Mouse (Mus musculus): ENCODE data around the gene Foxn2. TPM values are rescaled to one million over a fixed set of nuclear protein-coding genes. Genes with fewer than 3 reads are reported as not detected.
"Not testable (repeated sequence)": the region's sequence is repeated elsewhere in the genome, so short reads cannot be mapped to it uniquely, and the experiment has no call there.

The Foxn2 gene
- polyA plus RNA-seq, 1 experiment from 2014 or later = 12.9 TPM

DNA sequence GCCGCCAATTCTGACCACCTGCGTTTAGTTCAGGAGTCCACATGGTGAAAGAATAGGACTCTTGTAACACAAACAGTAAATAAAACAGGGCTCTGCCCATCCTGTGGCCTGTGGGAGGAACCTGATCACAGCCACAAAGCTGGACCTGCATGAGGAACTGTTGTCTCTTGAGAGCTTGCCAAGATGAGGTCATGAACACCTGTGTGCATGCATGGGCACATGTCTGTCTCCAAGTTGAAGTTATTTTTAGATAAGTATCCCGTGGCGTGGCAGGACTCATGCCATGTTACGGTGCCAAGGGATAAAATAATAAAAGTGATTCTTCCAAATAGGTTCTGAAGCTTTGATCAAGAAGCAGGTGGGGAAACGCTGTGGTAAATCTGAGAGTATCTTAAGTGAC, 19.3 kb upstream of the Foxn2 start:
- no peaks in the 10 kb centered on the region for H3K4me1 ChIP-seq
- H3K4me3 ChIP-seq = no peak overlapping the region
- H3K27ac ChIP-seq (replicated peaks) = no peak overlapping the region
- H3K36me3 ChIP-seq = no peaks in the 10 kb centered on the region
- no peaks in the 10 kb centered on the region for H3K9me3 ChIP-seq
- no peak for ATAC-seq (ENCODE audit: low FRiP score, low read depth)
- 93% methylated on average over 6 of the region's 6 CpGs for WGBS
- no peak overlapping the region for H3K4me2 ChIP-seq (replicated peaks)
- H3K9ac ChIP-seq (replicated peaks) = no peak overlapping the region
- no peaks in the 10 kb centered on the region for H3K27me3 ChIP-seq

DNA sequence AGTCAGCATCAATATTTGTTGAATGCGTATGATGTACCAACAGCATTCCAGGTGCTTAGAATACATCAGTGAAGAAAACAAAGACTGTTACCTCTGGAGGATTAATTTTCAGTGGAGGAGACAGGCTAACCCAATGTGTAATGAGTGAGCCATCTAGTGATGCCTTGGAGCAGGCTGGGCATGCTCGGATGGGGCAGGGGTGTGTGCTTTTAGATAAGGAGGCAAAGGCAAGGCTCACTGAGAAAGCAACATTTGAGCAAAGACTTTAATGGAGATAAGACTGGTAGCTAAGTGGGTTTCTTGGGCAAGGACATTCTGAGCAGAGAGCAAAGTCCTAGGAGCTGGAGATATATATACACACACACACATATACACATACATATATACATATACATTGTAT, 9.8 kb upstream of the Foxn2 start:
- Histone ChIP-seq H3K36me3 (no peaks in the 10 kb centered on the region), H3K9me3 (no peaks in the 10 kb centered on the region), H3K4me1 (no peaks in the 10 kb centered on the region), H3K4me3 (no peak overlapping the region), H3K4me2 (replicated peaks) (no peak overlapping the region), H3K27ac (replicated peaks) (no peak overlapping the region), H3K9ac (replicated peaks) (no peak overlapping the region), H3K27me3 (no peaks in the 10 kb centered on the region)
- 94% methylated on average over 2 of the region's 2 CpGs for WGBS
- no peak for ATAC-seq (ENCODE audit: low FRiP score, low read depth)

DNA sequence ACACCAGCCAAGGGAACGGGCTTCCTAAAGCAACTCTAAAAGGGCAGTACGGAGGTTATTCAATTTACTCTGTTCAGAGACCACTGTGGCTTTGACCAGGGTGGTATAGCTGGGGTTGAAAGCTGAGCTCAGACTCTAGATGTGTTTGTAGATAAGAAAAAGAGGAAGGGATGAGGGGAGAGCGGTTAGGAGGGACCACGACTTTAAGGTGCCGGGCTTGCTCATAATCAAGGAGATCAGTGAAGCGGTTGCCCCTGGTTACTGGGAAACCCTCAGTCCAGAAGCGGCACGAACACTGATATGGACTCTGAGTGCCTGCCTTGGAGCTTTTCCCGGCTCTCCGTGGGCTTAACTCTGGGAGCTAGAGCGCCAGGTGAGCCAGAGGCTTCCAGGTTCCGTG, 9.0 kb upstream of the Foxn2 start:
- H3K4me3 ChIP-seq = no peak overlapping the region
- 82% methylated on average over 12 of the region's 12 CpGs for WGBS
- H3K27ac ChIP-seq (replicated peaks) = no peak overlapping the region
- no peak overlapping the region for H3K9ac ChIP-seq (replicated peaks)
- ATAC-seq (ENCODE audit: low FRiP score, low read depth) = no peak
- H3K4me1 ChIP-seq = no peaks in the 10 kb centered on the region
- H3K9me3 ChIP-seq = no peaks in the 10 kb centered on the region
- no peaks in the 10 kb centered on the region for H3K27me3 ChIP-seq
- H3K4me2 ChIP-seq (replicated peaks) = no peak overlapping the region
- H3K36me3 ChIP-seq = no peaks in the 10 kb centered on the region

DNA sequence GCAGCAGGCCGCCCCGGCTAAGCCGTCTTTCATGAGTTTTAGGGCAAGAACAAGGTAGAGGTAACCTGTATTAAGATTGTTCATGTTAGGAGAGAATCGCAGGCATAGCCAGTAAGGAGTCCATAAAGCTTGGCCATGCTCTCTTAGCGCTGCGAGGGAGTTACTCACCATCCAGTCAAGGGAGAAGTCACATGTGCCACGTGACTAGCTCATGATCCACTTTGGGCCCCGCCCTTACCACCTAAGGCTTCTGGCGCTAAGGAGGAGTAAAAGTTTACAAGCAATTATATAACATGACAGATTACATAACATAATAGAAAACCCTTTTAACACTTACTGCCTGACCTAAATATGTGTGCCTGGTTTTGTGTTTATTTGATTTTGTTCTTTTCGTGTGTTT, 8.5 kb upstream of the Foxn2 start:
- ATAC-seq (ENCODE audit: low FRiP score, low read depth) = no peak
- 88% methylated on average over 10 of the region's 10 CpGs for WGBS
- Histone ChIP-seq H3K27me3 (no peaks in the 10 kb centered on the region), H3K9me3 (no peaks in the 10 kb centered on the region), H3K9ac (replicated peaks) (no peak overlapping the region), H3K4me2 (replicated peaks) (no peak overlapping the region), H3K36me3 (no peaks in the 10 kb centered on the region), H3K4me1 (no peaks in the 10 kb centered on the region), H3K27ac (replicated peaks) (no peak overlapping the region), H3K4me3 (no peak overlapping the region)

DNA sequence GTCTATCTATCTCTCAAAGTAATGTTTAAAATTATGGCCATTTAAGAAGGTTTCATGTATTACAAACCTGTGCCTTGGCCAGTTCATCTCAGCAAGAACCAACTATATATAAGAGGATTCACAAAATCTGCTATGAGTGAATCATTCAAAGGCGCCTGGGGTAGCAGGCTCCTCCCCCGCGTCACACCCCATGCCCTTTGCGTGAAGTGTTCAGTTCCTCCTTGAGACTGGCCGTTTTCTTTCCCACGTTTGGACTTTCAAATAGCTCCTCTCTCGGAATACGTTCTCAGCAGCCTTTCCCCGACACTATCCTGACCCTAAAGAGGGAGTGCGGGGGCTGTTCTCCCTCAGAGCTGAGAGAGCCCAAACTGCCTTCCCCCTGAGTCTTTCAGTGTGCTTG, 5.2 kb upstream of the Foxn2 start:
- Histone ChIP-seq H3K36me3 (no peaks in the 10 kb centered on the region), H3K9ac (replicated peaks) (no peak overlapping the region), H3K27me3 (peaks cover 14% of the 10 kb centered on the region), H3K27ac (replicated peaks) (no peak overlapping the region), H3K4me2 (replicated peaks) (no peak overlapping the region), H3K4me3 (no peak overlapping the region), H3K9me3 (no peaks in the 10 kb centered on the region), H3K4me1 (no peaks in the 10 kb centered on the region)
- WGBS = 83% methylated on average over 10 of the region's 10 CpGs
- ATAC-seq (ENCODE audit: low FRiP score, low read depth) = no peak

DNA sequence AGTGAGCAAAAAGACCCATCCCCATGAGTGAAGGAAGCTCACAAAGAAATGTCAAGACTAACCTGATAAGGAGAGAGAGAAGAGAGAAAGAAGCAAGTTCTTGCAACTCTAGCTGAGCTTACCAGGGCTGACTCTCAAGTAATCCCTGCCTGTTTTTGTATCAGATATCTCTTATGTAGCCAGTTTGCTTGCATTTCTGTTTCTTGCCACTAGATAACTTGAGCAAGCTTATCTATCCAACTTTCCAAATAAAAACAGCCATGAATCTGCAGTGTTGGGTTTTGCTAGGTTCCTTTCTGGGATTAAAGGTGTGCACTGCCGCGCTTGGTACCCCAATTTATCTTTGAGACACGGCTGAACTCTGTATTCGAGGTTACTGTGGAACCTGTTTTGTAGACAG, 4.2 kb upstream of the Foxn2 start:
- ATAC-seq (ENCODE audit: low FRiP score, low read depth) = no peak
- H3K4me1 ChIP-seq = no peaks in the 10 kb centered on the region
- no peak overlapping the region for H3K4me3 ChIP-seq
- WGBS = 89% methylated on average over 4 of the region's 4 CpGs
- H3K36me3 ChIP-seq = no peaks in the 10 kb centered on the region
- H3K4me2 ChIP-seq (replicated peaks) = no peak overlapping the region
- no peak overlapping the region for H3K9ac ChIP-seq (replicated peaks)
- no peaks in the 10 kb centered on the region for H3K9me3 ChIP-seq
- H3K27ac ChIP-seq (replicated peaks) = no peak overlapping the region
- H3K27me3 ChIP-seq = peaks cover 14% of the 10 kb centered on the region

DNA sequence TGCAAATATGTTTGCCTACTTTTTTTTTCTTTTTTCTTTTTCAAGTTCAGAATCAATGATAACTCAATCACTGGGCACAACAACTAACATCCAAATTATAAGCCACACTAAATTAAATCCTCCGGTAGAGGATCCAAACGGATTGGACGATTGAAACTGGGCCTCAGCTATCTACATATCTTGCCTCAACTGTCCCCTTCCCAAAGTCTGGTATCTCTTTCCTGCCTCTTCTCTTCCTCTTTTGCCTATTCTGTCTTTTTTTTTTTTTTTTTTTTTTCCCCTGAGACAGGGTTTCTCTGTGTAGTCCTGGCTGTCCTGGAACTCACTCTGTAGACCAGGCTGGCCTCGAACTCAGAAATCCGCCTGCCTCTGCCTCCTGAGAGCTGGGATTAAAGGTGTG, 3.8 kb upstream of the Foxn2 start:
- not testable (repeated sequence) for H3K36me3 ChIP-seq; H3K27ac ChIP-seq (replicated peaks); H3K4me2 ChIP-seq (replicated peaks); H3K4me1 ChIP-seq; H3K4me3 ChIP-seq; H3K9me3 ChIP-seq; ATAC-seq (ENCODE audit: low FRiP score, low read depth); H3K9ac ChIP-seq (replicated peaks)
- peaks cover 14% of the 10 kb centered on the region for H3K27me3 ChIP-seq
- WGBS = 95% methylated on average over 5 of the region's 5 CpGs

DNA sequence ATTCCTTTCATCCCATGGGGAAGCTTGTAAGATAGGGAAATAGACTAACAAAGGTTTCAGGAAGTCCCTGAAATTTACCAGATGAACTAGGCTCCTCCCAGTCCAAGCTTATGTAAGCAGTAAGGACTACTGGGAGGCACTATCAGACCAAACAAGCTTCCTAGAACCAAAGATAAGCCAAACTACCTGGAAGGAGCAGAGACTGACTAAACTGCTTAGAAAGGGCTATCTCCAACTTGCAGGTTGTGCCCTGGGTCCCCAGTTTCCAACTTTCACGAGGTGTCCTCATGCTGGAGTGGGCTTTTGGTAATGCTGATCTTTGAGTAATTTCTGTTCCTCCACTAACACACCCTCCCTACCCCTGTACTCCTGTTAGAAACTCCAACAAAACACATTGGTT, 3.1 kb upstream of the Foxn2 start:
- H3K4me2 ChIP-seq (replicated peaks) = no peak overlapping the region
- H3K36me3 ChIP-seq = no peaks in the 10 kb centered on the region
- H3K9ac ChIP-seq (replicated peaks) = no peak overlapping the region
- WGBS = 83% methylated on average over 1 of the region's 1 CpGs
- no peak overlapping the region for H3K27ac ChIP-seq (replicated peaks)
- H3K27me3 ChIP-seq = peaks cover 14% of the 10 kb centered on the region
- H3K4me3 ChIP-seq = no peak overlapping the region
- no peak for ATAC-seq (ENCODE audit: low FRiP score, low read depth)
- H3K4me1 ChIP-seq = no peaks in the 10 kb centered on the region
- no peaks in the 10 kb centered on the region for H3K9me3 ChIP-seq

DNA sequence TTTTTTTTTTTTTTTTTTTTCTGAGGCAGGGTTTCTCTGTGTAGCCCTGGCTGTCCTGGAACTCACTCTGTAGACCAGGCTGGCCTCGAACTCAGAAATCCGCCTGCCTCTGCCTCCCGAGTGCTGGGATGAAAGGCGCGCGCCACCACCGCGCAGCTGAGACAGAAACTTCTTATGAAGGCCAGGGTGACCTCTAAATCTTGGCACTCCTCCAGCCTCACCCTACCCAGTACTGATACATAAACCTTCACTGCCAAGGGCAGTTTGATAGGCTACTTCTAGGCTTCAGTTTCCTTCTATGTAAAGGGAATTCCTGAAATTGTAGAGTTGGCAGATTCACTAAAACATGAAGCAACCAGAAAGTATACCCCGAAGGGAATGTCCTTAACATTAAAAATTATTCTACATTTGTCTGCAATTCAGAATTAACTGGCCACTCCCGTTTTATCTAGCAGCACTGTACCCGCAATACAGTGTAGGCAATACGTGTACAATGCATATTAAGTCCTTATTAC, 918 bp upstream of the Foxn2 start:
- H3K4me3 ChIP-seq = peak overlapping the region; percentile 89; the same call in 1 of the 2 replicates
- H3K4me2 ChIP-seq (replicated peaks) = peak overlapping the region; percentile 83
- peak overlapping the region; percentile 92; the same call in 1 of the 2 replicates for H3K27ac ChIP-seq (replicated peaks)
- no peak for ATAC-seq (ENCODE audit: low FRiP score, low read depth)
- WGBS = 88% methylated on average over 12 of the region's 12 CpGs
- peaks cover 14% of the 10 kb centered on the region for H3K27me3 ChIP-seq
- H3K36me3 ChIP-seq = no peaks in the 10 kb centered on the region
- H3K9me3 ChIP-seq = no peaks in the 10 kb centered on the region
- 0 out of 2 replicates have a peak overlapping the region, but pooled peaks have one; percentile 89 for H3K9ac ChIP-seq (replicated peaks)
- no peaks in the 10 kb centered on the region for H3K4me1 ChIP-seq

DNA sequence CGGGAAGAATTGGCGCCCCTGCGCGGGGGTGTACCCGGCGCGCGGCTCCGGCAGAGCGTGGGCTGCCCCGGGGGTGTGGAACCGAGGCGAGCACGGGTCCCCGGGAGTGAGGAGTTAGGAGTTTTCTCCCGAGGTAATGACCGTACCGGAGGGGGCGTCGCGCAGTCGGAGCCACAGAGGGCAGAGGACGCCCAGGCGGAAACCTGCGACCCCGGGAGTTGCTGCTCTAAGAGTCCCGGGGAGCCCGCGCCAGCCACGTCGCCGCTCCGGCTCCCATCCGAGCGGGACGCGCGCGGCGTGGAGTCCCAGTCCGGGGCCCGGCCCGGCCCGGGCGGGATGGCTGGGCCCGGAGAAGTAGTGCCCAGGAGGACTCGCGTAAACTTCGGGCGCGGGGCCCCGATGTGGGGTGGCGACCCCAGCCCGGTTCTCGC, 505 bp downstream of the Foxn2 start:
- Histone ChIP-seq H3K4me3 (peak overlapping the region; percentile 89), H3K9me3 (no peaks in the 10 kb centered on the region), H3K36me3 (no peaks in the 10 kb centered on the region), H3K9ac (replicated peaks) (peak overlapping the region; percentile 89), H3K27me3 (peaks cover 14% of the 10 kb centered on the region), H3K4me1 (no peaks in the 10 kb centered on the region), H3K27ac (replicated peaks) (peak overlapping the region; percentile 92), H3K4me2 (replicated peaks) (peak overlapping the region; percentile 83)
- peak; percentile 69 for ATAC-seq (ENCODE audit: low FRiP score, low read depth)
- under 1% methylated on average over 54 of the region's 55 CpGs for WGBS

DNA sequence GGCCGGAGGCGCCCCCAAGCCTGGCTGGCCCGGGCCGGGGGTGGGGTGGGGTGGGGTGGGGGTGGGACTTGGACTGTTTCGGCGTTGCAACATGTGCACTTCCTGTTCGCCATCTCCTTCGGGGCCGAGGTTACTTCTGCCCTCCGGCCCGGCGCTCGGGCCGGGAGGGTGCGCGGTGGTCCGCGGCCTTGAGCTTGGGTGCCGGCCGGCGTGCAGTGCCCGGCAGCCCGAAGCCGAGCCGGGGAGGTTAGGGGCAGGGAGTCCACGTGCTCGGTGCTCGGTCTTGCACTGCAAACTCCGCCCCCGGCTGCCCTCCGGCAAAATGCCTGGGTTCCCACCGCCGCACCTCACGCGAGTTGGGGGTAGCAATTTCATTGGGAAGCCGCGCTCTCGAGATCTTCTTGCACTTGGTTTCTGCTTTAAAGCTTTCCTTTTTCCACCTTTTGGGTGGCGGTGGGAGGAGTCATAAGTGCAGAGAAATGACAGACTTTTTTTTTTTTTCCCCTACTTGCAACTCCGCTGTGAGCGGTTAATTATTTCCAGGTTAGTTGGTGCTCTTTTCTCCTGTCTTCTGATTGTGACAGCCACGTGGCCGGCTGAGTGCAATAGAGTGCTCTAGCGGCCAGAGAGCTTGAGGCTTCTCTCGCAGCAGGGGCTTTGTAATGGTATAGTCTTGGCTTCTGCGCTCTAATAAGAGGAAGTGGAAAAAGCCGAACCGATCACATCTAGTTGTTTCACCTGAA, 1.1 kb downstream of the Foxn2 start:
- ATAC-seq (ENCODE audit: low FRiP score, low read depth) = peak; percentile 72
- no peaks in the 10 kb centered on the region for H3K4me1 ChIP-seq
- peak overlapping the region; percentile 92 for H3K27ac ChIP-seq (replicated peaks)
- H3K4me3 ChIP-seq = peak overlapping the region; percentile 89
- no peaks in the 10 kb centered on the region for H3K9me3 ChIP-seq
- H3K4me2 ChIP-seq (replicated peaks) = peak overlapping the region; percentile 83
- no peaks in the 10 kb centered on the region for H3K36me3 ChIP-seq
- WGBS = under 1% methylated on average over 41 of the region's 48 CpGs
- peaks cover 14% of the 10 kb centered on the region for H3K27me3 ChIP-seq
- peak overlapping the region; percentile 89 for H3K9ac ChIP-seq (replicated peaks)

DNA sequence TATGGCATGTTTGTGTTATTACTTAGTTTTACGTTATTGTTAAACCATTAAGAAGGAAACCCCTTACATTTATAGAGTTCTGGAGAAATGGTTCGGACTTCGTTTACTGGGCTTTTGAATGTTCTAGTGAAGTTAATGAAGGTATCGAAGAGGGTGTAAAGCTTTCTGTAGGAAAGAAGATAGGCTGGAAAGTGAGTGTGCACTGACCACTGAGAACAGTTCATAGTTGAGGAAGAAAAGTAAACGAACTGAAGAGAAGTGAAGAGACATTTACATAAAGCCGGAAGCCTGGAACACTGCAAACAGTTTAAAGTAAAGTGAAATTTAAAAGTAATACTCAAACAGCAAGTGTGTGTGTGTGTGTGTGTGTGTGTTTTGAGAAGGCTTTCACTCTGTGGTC, 2.1 kb downstream of the Foxn2 start:
- no peak overlapping the region for H3K27ac ChIP-seq (replicated peaks)
- no peak overlapping the region for H3K4me3 ChIP-seq
- peak overlapping the region; percentile 9; the same call in 1 of the 2 replicates for H3K4me2 ChIP-seq (replicated peaks)
- H3K36me3 ChIP-seq = no peaks in the 10 kb centered on the region
- WGBS = 87% methylated on average over 6 of the region's 6 CpGs
- no peaks in the 10 kb centered on the region for H3K9me3 ChIP-seq
- H3K27me3 ChIP-seq = peaks cover 10% of the 10 kb centered on the region
- no peak for ATAC-seq (ENCODE audit: low FRiP score, low read depth)
- no peak overlapping the region for H3K9ac ChIP-seq (replicated peaks)
- H3K4me1 ChIP-seq = no peaks in the 10 kb centered on the region
